Mouse (Mus musculus) neural tube, embryonic 12.5 days (tissue): ENCODE measurements at regions not wholly inside any gene's neighbourhood (a gene's known extent, or its start where the extent isn't known, plus 50 kb on each side); places are given as distances from the start of the nearest gene placed in this dataset.

ENCODE experiments used
- ATAC-seq: fragments of 200-750 bp; cut with Nextera tagmentation; 2 replicates; pipeline ENCODE4 v1.8.0; 2017; ENCODE audit warnings: low read depth, mild to moderate bottlenecking, moderate TSS enrichment, moderate library complexity; ENCODE audit not compliant: low FRiP score
- H3K27ac ChIP-seq: fragments of 300-500 bp; sonication (generic); 2 replicates; pipeline ENCODE4 v1.5.1; 2016
- H3K27me3 ChIP-seq: fragments of 300-500 bp; sonication (generic); replicated peaks from 2 replicates; pipeline ENCODE4 v1.6.1; 2016; ENCODE audit warnings: mild to moderate bottlenecking
- H3K36me3 ChIP-seq: fragments of 300-500 bp; sonication (generic); 2 replicates; pipeline ENCODE4 v1.6.1; 2016; ENCODE audit warnings: mild to moderate bottlenecking
- H3K4me1 ChIP-seq: fragments of 300-500 bp; sonication (generic); 2 replicates; pipeline ENCODE4 v1.6.1; 2016
- H3K4me2 ChIP-seq: fragments of 300-500 bp; sonication (generic); replicated peaks from 2 replicates; pipeline ENCODE4 v1.6.1; 2016; ENCODE audit warnings: mild to moderate bottlenecking
- H3K4me3 ChIP-seq: fragments of 300-500 bp; sonication (generic); 2 replicates; pipeline ENCODE4 v1.5.1; 2016
- H3K9ac ChIP-seq: fragments of 300-500 bp; sonication (generic); 2 replicates; pipeline ENCODE4 v1.6.1; 2016; ENCODE audit warnings: mild to moderate bottlenecking
- H3K9me3 ChIP-seq: fragments of 300-500 bp; sonication (generic); 2 replicates; pipeline ENCODE4 v1.6.1; 2016; ENCODE audit warnings: mild to moderate bottlenecking
- WGBS: fragments of 180-500 bp; shearing (Covaris S2); methylation state at CpG from one replicate; pipeline ENCODE4 v1.1.7; 2016; 5-methylcytosine and 5-hydroxymethylcytosine counted together

DNA sequence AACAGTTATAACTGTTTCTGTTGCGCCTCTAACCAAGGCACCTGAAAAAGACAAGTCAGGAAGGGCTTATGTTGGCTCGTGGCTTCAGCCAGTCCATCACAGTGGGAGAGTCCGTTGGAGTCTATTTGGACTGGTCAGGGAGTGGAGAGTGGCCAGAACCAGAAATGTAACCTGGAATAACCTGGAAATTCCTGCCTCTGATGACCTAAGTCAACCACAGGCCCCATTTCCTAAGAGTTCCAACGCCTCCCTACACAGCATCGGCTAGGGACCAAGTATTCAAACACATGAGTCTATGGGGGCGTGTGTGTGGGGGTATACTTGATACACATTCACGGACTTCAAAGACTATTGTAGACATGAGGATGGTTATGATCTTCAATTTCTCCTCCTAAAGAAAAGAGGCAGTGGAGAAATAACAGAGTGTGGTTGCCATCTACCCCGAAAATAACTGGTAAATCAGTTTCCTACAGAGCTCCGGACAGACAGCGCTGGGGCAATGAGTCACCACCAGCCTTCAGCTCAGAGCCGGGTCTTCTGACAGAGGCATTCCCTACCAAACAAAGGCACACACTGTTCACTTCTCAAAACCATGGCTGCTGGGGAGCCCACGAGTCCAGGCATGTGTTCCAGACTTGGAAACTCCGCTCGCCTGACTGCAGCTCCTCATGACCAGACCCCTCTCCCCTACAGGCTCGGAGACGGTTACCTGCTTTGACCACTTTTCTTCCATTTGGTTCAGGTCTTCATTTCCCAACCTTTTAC is 167.0 kb upstream of the Irx5 start:
- Histone ChIP-seq H3K9ac (no peak overlapping the region), H3K36me3 (no peaks in the 10 kb centered on the region), H3K4me3 (no peak overlapping the region), H3K4me1 (no peaks in the 10 kb centered on the region), H3K9me3 (no peaks in the 10 kb centered on the region; the same call in 1 of the 2 replicates), H3K4me2 (no peak overlapping the region), H3K27ac (no peak overlapping the region), H3K27me3 (no peaks in the 10 kb centered on the region)
- 93% methylated on average over 16 of the region's 16 CpGs for WGBS
- no peak for ATAC-seq

DNA sequence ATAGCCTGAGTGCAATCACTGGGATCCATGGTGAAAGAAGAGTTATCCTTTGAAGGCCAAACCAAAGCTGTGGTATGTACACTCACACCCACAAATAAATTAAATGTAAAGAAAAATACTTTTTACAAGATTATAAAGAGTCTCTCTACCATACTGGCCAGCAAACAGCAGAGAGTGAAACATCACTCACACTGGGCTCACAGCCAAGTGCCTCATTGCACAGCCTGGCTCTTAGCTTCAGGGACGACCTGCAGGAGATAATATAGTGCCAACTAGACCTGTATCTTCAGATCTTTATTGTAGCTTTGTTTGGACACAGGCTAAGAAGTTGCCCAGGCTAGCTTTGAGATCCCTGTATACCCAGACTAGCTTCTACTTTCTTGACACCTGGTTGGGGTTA is 174.1 kb upstream of the Irx5 start:
- no peaks in the 10 kb centered on the region; the same call in 1 of the 2 replicates for H3K9me3 ChIP-seq
- no peak for ATAC-seq
- no peaks in the 10 kb centered on the region for H3K4me1 ChIP-seq
- no peak overlapping the region for H3K27ac ChIP-seq
- no peak overlapping the region for H3K4me2 ChIP-seq
- no peaks in the 10 kb centered on the region; the same call in 1 of the 2 replicates for H3K27me3 ChIP-seq
- H3K36me3 ChIP-seq: no peaks in the 10 kb centered on the region
- H3K4me3 ChIP-seq: no peak overlapping the region
- WGBS: 73% methylated on average over 1 of the region's 1 CpGs
- H3K9ac ChIP-seq: no peak overlapping the region

DNA sequence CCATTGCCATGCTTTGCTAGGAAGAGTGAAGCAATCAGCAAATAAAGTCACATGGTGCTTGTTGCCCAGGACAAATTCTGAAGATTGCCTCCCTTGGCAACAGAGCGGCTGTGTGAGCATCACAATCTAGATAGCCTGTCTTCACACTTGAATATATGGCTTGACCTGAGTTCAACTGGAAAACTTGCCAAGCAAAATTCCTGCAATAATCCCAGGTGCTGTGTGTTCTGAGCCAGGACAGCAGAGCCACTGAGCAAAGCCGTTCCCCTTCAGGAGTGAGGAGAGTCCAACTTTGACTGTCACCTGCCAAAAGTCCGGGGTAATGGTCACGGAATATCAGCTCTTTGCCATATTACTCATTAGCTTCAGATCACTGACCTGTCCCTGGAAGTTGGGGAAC is 176.8 kb upstream of the Irx5 start:
- Histone ChIP-seq H3K4me2 (no peak overlapping the region), H3K9me3 (no peaks in the 10 kb centered on the region), H3K27me3 (no peaks in the 10 kb centered on the region; the same call in 1 of the 2 replicates), H3K36me3 (no peaks in the 10 kb centered on the region), H3K4me1 (no peaks in the 10 kb centered on the region), H3K27ac (no peak overlapping the region), H3K9ac (no peak overlapping the region), H3K4me3 (no peak overlapping the region)
- 89% methylated on average over 4 of the region's 4 CpGs for WGBS
- no peak for ATAC-seq

DNA sequence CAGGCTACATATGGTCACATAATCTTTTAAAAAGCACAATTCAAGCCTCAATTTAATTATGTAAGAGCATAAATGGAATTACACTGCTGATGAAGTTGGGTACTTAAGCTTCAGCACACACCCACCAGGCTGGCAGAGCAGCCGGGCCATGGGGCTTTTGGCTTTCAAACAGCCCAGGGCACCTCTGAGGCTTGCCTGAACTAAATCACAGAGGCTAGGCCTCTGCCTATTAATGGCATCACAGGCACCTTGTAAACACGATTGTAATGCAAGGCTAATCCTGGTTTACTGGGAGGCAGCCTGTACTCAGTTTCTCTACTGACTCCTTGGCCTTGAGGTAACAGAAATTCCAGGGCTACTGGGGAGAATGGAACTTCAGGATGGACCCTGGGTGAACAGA is 178.1 kb upstream of the Irx5 start:
- Histone ChIP-seq H3K4me1 (no peaks in the 10 kb centered on the region), H3K4me2 (no peak overlapping the region), H3K27ac (no peak overlapping the region), H3K27me3 (no peaks in the 10 kb centered on the region; the same call in 1 of the 2 replicates), H3K36me3 (no peaks in the 10 kb centered on the region), H3K9me3 (no peaks in the 10 kb centered on the region), H3K9ac (no peak overlapping the region), H3K4me3 (no peak overlapping the region)
- no peak for ATAC-seq
- 47% methylated on average over 2 of the region's 2 CpGs for WGBS

DNA sequence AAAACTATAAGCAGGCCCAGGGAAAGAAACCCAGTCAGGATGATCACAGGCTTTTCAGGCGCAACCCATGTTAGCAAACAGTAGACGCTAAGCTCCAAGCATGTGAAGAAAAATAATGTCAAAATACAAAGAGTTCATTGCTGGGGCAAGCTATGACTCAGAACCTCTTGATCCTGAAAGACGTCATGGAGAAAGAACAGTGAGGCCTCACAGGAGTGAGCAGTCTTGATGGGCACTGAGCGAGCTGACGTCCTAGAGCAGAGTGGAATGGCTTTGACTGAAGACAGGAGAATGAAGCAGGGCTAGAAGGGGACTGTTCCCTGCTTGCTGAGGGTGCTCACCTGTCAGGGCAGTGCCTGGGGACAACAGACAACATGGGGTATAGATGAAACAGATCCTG is 181.3 kb upstream of the Irx5 start:
- H3K27me3 ChIP-seq: no peaks in the 10 kb centered on the region; the same call in 1 of the 2 replicates
- no peak for ATAC-seq
- WGBS: 78% methylated on average over 5 of the region's 5 CpGs

DNA sequence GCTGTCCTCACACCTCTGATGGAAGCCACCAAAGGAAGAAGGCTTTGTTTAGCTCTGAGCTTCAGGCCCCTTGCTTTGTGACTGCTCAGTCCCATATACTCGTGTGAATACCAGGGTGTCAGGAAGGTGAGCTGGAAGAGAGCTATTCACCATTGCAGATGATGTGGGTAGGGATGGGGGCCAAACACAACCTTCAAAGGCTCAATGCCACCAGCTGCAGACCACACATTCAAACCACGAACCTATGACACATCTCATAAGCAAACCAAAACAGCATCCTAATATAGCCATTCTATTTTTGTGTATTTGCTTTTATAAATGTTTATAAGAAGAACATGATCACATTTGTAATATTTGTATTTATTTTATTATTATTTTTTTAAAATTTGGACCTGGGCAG is 183.3 kb upstream of the Irx5 start:
- no peak overlapping the region for H3K4me3 ChIP-seq
- H3K9me3 ChIP-seq: no peaks in the 10 kb centered on the region
- no peak overlapping the region for H3K27ac ChIP-seq
- H3K27me3 ChIP-seq: 0 out of 2 replicates have a peak, but pooled peaks cover under 1% of the 10 kb centered on the region
- H3K9ac ChIP-seq: no peak overlapping the region
- WGBS: 73% methylated on average over 2 of the region's 2 CpGs
- H3K4me2 ChIP-seq: no peak overlapping the region
- ATAC-seq: no peak
- H3K4me1 ChIP-seq: 0 out of 2 replicates have a peak, but pooled peaks cover 5% of the 10 kb centered on the region
- H3K36me3 ChIP-seq: no peaks in the 10 kb centered on the region

More for the DNA sequence above, 181.3 kb upstream of the Irx5 start:
- Histone ChIP-seq H3K36me3 (no peaks in the 10 kb centered on the region), H3K4me1 (0 out of 2 replicates have a peak, but pooled peaks cover 5% of the 10 kb centered on the region), H3K27ac (no peak overlapping the region), H3K4me2 (no peak overlapping the region), H3K9me3 (no peaks in the 10 kb centered on the region), H3K4me3 (no peak overlapping the region), H3K9ac (no peak overlapping the region)

DNA sequence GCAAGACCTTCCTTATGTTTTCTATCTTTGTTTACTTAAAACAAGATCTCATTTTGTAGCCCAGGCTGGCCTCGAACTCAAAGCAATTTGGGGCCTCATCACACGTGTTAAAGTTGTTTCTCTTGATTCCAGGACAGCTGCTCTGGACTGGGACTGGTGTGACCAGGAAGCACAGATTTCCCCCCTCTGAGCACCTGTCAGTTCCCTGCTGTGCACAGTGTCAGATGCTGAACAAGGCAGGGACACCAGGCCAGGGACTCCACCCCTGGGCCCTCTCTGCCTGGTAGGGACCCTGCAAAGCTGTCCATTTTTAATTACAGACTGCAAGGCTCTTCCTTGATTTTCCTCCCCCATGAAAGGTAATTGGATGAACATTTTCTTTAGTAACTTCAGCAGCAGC is 185.8 kb upstream of the Irx5 start:
- 68% methylated on average over 2 of the region's 2 CpGs for WGBS
- Histone ChIP-seq H3K27me3 (peaks cover 3% of the 10 kb centered on the region; the same call in 1 of the 2 replicates), H3K27ac (no peak overlapping the region), H3K4me1 (0 out of 2 replicates have a peak, but pooled peaks cover 16% of the 10 kb centered on the region), H3K4me2 (no peak overlapping the region), H3K36me3 (no peaks in the 10 kb centered on the region), H3K9me3 (no peaks in the 10 kb centered on the region), H3K4me3 (no peak overlapping the region), H3K9ac (no peak overlapping the region)
- ATAC-seq: no peak

DNA sequence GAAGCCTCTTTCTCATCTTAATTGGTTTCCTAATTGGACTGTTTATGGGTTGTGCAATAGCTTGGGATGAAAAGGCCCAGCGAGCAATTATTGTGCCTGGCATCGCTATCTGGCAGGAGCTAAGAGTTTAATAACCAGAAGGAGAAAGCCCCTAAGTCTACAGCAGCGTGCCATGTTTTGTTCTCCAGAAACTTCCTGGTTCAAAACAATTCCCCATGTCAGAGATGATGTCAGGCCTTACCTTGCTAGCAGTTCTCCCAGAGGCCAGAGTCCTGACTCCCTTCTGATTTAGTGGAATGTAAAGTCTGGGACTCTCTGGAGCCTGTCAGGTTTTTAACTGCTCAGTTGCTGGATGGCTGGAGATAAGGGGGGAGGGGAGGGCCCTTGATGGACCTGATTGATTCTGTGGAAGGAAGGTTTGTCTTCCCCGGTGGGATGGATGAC is 190.1 kb upstream of the Irx5 start:
- no peak overlapping the region for H3K27ac ChIP-seq
- H3K4me1 ChIP-seq: 0 out of 2 replicates have a peak, but pooled peaks cover 16% of the 10 kb centered on the region
- H3K9ac ChIP-seq: no peak overlapping the region
- H3K36me3 ChIP-seq: no peaks in the 10 kb centered on the region
- no peak overlapping the region for H3K4me2 ChIP-seq
- H3K27me3 ChIP-seq: peaks cover 3% of the 10 kb centered on the region; the same call in 1 of the 2 replicates
- no peak overlapping the region for H3K4me3 ChIP-seq
- ATAC-seq: no peak
- H3K9me3 ChIP-seq: no peaks in the 10 kb centered on the region
- WGBS: 5% methylated on average over 4 of the region's 4 CpGs

DNA sequence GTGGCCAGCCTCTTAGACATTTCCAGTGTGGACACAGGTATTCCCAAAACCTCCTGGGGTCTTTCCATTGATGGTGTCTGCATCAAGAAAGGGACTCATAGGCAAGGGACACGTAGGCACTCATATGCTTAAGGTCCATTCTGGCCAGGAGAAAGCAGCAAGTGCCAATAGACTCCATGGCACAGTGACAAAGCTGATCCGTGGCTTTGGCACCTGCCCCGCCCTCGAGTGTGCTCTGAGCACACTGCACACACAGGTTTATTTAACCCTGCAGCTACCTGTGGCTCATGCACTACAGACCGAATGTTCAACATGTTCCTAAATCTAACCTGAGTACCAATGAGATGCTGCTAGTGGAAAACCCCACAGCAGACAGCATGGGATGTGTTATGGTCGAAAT is 192.1 kb upstream of the Irx5 start:
- WGBS: 86% methylated on average over 6 of the region's 6 CpGs

DNA sequence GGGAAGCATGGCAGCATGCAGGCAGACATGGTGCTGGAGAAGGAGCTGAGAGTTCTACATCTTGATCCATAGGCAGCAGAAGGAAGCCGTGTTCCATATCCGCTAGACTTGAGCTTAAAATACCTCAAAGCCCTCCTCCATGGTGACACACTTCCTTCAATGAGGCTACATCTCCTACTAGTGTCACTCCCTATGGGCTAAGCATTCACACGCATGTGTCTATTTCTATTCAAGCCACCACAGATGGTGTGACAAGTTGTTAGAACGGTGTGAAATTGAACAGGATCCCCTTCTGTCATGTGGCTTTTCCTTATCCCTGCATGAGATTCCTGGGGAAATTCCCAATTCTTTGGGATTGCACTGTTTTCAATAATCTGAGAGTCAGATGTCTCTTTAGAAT is 192.9 kb upstream of the Irx5 start:
- Histone ChIP-seq H3K4me1 (0 out of 2 replicates have a peak, but pooled peaks cover 11% of the 10 kb centered on the region), H3K4me2 (no peak overlapping the region), H3K27ac (no peak overlapping the region), H3K36me3 (no peaks in the 10 kb centered on the region), H3K9ac (no peak overlapping the region), H3K4me3 (no peak overlapping the region), H3K9me3 (no peaks in the 10 kb centered on the region), H3K27me3 (peaks cover 3% of the 10 kb centered on the region; the same call in 1 of the 2 replicates)
- no peak for ATAC-seq
- WGBS: 93% methylated on average over 4 of the region's 4 CpGs

More for the DNA sequence above, 192.1 kb upstream of the Irx5 start:
- ATAC-seq: no peak
- no peak overlapping the region for H3K9ac ChIP-seq
- no peak overlapping the region for H3K4me3 ChIP-seq
- no peak overlapping the region for H3K4me2 ChIP-seq
- 0 out of 2 replicates have a peak, but pooled peaks cover 11% of the 10 kb centered on the region for H3K4me1 ChIP-seq
- H3K27ac ChIP-seq: no peak overlapping the region
- no peaks in the 10 kb centered on the region for H3K9me3 ChIP-seq
- peaks cover 3% of the 10 kb centered on the region; the same call in 1 of the 2 replicates for H3K27me3 ChIP-seq
- H3K36me3 ChIP-seq: no peaks in the 10 kb centered on the region

DNA sequence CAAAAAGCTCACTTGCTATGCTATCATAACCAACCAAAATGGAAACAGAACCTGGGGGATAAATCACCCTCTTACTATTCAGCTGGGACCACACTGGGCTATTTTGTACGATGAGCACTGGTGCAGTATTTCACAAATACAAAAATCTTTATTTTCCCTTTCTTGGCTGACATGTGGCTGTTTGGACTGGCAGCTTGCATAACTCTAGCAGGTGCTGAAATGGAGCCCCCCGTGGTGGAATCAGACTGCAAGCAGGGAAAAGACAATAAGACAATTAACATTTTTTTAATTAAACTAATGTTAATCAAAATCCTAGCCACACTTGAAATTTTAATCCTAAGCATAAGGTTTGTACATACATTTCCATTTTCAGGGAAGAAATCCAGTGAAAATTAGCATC is 196.4 kb upstream of the Irx5 start:
- Histone ChIP-seq H3K36me3 (no peaks in the 10 kb centered on the region), H3K9me3 (no peaks in the 10 kb centered on the region), H3K27me3 (no peaks in the 10 kb centered on the region), H3K9ac (no peak overlapping the region), H3K4me3 (no peak overlapping the region), H3K4me2 (no peak overlapping the region), H3K4me1 (no peaks in the 10 kb centered on the region), H3K27ac (no peak overlapping the region)
- ATAC-seq: no peak
- WGBS: 57% methylated on average over 2 of the region's 2 CpGs

DNA sequence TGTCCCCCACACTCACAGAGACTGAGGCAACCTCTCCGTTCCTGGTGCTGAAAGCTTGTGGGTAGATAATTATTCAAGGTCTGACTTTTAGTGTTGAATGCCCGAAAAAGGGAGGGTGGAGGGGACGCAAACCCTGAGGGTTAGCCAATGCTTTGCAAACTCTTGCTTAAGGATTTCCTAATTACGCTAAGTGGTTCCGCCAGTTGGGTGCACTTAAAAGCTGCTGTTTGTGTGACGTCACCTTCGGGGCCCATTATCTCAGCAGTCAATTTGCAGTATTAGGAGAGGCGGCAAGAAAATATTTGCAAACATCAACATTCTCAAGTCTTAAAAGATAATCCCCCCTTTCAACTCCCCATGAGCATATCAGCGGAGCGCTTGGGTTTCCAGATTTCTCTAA is 199.2 kb upstream of the Irx5 start:
- WGBS: 45% methylated on average over 10 of the region's 10 CpGs

DNA sequence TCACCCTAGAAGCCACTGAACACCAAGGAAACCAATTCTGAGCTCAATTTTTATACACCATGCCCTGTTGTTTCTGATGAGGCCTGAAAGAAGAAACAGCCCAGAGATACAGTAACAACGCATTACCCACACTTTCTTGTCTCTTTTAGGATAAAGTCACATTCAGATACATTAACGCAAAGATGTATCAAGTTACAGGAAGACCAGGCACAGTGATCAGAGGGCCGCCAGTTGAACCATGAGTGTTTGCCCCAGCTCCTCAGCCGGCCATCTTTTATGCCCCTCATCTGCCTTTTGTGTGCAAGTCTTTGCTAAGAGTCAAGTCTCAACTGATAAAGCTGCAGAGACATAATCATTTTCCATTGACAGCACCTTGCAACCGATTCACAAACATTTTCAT is 204.9 kb upstream of the Irx5 start:
- no peaks in the 10 kb centered on the region for H3K9me3 ChIP-seq
- no peaks in the 10 kb centered on the region for H3K36me3 ChIP-seq
- WGBS: 71% methylated on average over 5 of the region's 5 CpGs

More for the DNA sequence above, 199.2 kb upstream of the Irx5 start:
- Histone ChIP-seq H3K27me3 (no peaks in the 10 kb centered on the region), H3K4me2 (no peak overlapping the region), H3K4me3 (no peak overlapping the region), H3K4me1 (no peaks in the 10 kb centered on the region), H3K9ac (no peak overlapping the region), H3K27ac (no peak overlapping the region), H3K36me3 (no peaks in the 10 kb centered on the region), H3K9me3 (no peaks in the 10 kb centered on the region)
- no peak for ATAC-seq

More for the DNA sequence above, 204.9 kb upstream of the Irx5 start:
- no peaks in the 10 kb centered on the region for H3K4me1 ChIP-seq
- H3K9ac ChIP-seq: no peak overlapping the region
- no peak overlapping the region for H3K27ac ChIP-seq
- H3K4me3 ChIP-seq: no peak overlapping the region
- no peaks in the 10 kb centered on the region for H3K27me3 ChIP-seq
- no peak overlapping the region for H3K4me2 ChIP-seq
- no peak for ATAC-seq
